Mouse (Mus musculus): ENCODE data around the gene Zfp688.
"Not testable (repeated sequence)": the region's sequence is repeated elsewhere in the genome, so short reads cannot be mapped to it uniquely, and the experiment has no call there.

The Zfp688 gene

DNA sequence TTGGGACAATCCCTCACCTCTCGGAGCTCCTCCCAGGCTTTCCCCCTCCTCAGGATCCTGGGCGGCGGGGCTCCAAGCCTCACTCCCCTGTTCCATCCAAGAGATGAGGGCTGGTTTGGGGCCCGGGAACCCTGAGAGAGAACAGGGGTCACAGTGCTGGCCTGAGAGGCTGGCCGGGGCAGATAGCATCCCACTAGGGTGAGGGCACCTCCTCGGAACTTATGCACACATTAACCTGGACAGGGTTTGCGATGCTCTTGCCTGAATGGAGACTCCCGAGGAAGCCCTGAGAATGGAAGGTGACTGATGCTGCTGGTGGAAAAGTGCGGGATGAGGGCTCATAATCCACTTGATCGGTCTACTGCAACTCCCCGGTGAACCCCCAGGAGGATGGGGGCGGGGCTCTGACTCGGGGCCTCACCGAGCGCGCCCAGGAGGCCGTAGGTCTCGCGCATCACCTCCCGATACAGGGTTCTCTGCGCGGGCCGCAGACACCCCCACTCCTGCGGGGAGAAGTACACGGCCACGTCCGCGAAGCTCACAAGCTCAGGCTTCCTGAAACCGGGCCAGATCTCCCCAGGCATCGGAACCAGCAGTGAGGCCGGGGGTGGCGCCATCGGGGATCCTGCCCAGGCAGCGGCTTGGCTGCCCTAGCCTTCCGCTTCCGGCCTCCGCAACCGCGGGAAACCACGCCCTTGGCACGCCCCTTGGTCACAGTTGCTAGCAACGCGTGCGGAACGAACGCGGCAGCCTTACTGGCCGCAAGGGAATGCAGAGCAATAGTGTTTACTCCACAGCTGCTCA, at the start of gene Zfp688:
Gene Zfp688, minus strand, starts transcription at position 681 of the 804 bp plus-strand sequence.
- peak; percentile 90 for DNase-seq (ENCODE audit: low spot score)

DNA sequence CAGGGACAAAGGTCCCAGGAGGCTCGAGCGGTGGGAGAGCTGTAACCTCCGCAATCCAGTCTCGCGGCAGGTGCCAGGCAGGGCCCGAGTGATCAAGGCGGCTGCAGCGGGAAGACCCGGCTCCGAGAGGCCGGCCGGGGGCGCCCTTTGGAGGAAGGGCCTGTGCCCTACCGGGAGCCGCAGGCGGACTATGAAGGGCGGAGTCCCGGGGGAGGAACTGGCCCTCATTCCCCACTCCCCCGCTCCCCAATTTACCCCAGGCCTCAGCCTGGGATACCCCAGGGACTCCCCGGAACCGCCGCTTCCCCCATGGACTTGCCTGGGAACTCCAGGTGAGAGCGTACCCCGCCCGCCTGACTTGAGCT, 49.8 kb upstream of the Zfp688 start:
- DNase-seq (ENCODE audit: low spot score), result no peak

DNA sequence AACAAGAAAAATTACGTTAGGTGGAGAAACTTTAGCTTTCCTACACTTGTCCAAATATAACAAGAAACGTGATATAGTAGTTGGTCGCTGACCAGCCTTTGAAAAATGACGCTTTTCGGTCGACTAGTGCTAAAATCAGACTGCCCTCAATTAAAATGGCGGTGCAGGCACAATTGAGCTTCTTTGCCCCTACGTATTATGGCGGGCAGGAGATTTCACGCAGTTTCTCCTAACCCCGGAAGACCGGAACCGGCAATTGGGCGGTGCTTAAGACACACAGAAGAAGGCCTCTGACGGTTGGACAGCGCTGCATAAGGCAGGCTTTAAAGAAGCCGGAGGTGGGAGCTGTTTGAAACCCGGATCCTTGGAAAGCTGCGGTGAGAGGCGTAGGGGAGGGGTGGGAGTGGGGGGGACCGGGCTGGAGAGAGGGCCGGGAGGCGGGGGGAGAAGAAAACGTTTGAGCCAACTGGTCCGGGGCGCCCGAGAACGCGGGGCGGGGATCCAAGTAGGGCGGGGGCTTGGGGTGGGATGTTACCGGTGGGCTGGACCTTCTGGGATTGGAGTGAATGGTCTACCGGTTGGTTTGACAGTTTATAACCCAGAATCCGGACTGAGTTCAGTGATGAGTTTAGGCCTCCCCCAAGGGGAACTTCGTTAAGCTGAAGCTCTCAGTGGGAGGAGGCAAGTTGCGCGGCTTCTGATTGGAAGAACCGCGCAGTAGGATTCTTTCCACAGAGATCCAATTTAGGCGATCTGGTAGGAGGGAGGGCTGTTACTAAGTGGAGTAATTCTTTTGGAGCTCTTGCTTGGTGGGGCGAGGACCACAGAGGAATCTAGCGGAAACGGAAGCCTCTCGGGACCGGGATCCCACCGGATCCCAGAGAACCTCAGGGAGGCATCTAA, 49.1 kb upstream of the Zfp688 start:
- DNase-seq (ENCODE audit: low spot score), result peak; percentile 96

DNA sequence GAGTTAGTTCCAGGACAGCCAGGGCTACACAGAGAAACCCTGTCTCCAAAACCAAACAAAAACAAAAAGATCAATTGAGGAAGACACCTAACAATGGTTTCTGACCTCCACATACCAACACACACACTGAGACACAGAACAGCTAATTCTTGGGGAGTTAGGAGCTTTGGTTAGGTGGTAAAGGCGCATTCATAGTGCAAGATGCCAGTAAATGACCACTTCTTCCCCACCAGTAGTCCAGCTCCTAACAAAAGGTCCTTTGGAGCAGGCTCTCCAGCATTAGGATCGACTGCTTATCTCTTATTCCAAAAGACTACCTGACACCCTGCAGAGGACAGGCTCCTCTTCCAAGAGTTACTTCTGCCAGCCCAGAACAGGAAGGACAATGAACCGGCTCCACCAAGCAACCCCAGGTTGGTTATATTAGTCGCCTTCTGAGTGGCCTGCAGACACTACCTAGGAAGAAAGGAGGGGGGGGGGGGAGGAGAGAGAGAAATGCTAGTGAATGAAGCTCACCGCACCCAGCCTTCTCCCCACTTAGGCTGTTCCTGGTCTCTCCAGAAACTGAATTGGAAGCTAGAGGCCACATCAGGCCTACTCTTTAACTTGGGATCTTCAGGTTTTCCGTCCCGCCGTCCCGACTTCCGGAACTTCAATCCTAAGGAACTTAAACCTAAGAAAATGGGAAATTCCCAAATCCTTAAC, 48.3 kb upstream of the Zfp688 start:
- DNase-seq (ENCODE audit: low spot score), result no peak

DNA sequence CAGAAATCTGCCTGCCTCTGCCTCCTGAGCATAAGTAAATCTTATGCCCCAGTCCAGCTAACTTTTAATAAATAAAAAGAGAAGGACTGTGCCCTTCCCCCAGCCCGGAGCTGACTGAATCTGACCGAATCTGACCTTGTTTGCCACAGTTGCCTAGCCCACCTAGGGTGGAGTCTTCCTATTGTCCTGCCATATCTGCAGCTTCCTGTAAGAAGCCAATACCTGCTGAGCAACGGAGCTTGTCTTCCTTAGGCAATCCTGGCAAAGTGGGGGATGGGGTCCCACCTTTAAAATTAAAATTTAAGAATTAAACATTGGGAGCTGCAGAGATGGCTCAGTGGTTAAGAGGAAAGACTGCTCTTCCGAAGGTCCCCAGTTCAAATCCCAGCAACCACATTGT, 44.7 kb upstream of the Zfp688 start:
- no peak for DNase-seq (ENCODE audit: low spot score)

DNA sequence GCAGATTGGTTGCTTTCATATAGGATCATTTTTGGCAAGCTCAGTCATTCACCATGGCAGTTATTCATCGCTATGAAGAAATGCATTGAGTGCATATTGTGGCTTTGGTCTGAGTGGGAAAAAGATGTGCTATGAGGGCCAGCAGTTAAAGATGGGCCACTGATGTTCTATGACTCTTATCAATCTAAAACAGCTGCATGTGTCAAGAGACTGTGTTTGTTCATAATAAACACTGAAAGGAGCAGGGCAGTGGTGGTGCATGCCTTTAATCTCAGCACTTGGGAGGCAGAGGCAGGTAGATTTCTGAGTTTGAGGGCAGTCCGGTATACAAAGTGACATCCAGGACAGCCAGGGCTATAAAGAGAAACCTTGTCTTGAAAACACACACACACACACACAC, 43.8 kb upstream of the Zfp688 start:
- not testable (repeated sequence) for DNase-seq (ENCODE audit: low spot score)

DNA sequence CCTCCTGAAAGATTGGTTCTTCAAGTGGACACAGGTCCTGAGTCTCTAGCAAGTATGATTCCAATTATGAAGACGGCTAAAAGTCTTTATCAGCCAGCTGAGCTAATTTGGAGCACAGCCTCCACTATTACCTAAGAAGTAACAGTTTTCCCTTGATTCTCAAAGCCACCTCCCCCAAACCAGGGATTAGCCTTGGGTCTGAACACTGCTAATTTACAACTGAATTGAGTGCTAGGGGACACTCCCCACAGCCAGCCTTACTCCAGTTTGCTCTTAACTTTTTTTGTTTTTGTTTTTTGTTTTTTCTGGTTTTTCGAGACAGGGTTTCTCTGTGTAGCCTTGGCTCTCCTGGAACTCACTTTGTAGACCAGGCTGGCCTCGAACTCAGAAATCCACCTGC, 43.3 kb upstream of the Zfp688 start:
- no peak for DNase-seq (ENCODE audit: low spot score)

DNA sequence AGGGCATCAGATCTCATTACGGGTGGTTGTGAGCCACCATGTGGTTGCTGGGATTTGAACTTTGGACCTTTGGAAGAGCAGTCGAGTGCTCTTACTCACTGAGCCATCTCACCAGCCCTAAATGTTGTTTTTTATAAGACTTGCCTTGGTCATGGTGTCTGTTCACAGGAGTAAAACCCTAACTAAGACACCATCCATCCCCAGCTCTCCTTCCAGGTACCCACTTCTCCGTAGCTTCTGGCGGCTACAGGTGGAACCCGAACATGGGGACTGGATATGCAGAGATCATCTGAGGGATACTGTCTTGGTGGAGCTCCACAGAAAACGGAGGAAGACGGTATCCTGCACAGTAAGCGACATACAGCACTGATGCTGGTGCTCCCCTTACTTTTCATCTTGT, 37.4 kb upstream of the Zfp688 start, which contains the start of gene Prr14:
Gene Prr14, plus strand, starts transcription at position 301 of the 400 bp plus-strand sequence.
- not testable (repeated sequence) for DNase-seq (ENCODE audit: low spot score)

DNA sequence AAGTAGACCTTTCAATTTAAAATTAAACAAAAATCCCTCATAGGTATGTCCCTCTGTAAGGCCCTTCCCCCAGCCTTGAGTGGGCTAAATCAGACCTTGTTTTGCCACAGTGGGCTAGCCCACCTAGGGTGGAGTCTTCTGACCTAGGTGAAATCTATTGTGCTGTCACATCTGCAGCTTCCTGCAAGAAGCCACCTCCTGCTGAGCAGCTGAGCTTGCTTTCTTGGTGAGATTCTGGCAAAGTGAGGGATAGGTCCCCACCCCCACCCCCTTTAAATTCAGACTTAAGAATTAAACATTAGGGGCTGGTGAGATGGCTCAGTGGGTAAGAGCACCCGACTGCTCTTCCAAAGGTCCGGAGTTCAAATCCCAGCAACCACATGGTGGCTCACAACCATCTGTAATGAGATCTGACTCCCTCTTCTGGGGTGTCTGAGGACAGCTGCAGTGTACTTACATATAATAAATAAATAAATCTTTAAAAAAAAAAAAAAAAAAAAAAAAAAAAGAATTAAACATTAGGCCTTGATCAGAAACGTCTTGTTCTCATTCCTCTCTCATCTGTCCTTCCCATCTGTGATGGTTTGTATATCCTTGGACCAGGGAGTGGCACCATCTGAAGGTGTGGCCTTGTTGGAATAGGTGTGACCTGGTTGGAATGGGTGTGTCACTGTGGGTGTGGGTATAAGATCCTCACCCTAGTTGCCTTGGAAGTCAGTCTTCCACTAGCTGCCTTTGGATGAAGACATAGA, 36.7 kb upstream of the Zfp688 start:
- DNase-seq (ENCODE audit: low spot score), result not testable (repeated sequence)

DNA sequence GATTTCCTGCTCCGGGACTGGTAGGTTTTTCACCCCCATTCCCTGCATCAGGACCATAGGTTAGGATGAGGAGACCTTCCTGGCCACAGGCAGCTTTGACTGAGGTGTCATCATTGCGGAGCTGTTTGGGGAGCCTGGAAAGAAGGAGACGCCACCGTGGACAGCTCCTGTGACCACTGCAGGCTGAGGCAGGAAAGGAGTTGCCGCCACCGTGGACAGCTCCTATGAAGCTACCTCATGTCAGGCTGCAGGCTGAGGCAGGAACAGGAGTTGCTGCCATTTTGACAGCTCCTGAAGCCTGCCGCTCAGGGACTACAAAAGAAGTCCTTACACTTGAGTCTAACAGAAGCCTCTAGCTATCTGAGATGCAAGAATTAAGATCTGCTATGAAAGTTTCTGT, 33.0 kb upstream of the Zfp688 start:
- DNase-seq (ENCODE audit: low spot score), result no peak

DNA sequence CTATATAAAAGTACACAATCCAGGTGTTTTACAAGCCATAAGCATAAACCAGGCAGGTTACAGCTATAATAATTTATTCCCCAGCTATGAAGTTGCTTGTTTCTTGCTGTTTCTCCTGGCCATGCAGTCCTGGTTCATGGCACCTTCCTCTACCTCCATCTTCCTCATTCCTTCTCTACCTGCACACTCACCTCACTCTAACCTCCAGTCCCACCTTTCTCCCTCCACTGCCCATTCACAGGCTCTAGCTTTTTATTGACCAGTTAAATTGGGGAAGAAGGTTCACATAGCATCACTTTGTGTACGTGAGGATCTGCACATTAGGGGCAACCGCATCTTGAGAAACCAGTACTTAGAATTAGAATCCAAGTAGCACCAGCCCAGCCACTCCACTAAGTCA, 31.2 kb upstream of the Zfp688 start:
- no peak for DNase-seq (ENCODE audit: low spot score)

DNA sequence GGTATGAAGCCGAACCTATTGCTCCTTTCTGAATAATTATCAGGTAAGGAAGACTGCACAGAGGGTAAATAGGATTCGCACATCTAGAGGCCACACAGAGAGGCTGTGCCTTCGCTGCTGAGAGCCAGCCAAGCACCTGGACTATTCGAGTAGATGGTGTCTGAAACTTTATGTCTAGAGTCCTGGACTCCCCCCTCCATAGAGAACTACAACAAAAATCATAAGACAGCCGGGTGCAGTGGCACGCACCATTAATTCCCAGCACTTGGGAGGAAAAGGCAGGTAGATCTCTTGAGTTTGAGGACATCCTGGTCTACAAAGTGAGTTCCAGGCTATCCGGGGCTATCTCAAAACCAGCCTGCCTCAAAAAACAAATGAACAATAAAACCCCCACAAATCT, 28.1 kb upstream of the Zfp688 start:
- DNase-seq (ENCODE audit: low spot score), result no peak

DNA sequence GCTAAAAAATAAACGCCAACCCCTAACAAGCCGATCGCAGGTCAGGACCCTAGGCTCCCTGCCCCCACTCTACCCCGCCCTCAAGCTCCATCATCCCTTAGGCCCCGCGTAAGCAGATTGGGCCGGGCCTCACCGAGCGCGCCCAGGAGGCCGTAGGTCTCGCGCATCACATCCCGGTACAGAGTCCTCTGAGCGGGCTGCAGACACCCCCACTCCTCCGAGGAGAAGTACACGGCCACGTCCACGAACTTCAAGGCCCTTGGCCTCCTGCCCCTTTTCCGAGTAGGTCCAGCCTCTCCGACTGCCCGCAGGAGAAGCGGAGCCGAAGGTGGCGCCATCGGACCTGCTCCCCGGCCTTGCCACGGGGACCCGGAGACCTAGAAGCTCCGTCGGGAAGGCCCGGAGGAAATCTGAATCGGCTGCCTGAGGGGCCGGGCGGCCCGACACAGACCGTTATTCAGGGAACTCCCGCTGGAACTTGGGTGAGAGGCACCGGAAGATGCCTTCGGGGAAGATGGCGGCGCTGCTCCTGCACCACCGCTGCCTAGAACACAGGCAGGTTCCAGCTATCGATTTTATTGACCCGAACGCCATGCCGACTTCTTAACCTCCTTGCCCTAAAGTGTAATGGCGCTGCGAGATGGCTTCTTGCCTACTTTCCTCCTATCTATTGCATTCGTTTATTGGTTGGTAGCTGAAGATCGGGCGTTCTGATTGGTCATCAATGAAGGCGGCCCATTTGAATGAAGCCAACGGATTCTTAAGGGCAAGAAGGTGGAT, 26.8 kb upstream of the Zfp688 start, which contains the start of gene Zfp689:
Gene Zfp689, minus strand, starts transcription at position 638 of the 780 bp plus-strand sequence.
- peak; percentile 97 for DNase-seq (ENCODE audit: low spot score)

DNA sequence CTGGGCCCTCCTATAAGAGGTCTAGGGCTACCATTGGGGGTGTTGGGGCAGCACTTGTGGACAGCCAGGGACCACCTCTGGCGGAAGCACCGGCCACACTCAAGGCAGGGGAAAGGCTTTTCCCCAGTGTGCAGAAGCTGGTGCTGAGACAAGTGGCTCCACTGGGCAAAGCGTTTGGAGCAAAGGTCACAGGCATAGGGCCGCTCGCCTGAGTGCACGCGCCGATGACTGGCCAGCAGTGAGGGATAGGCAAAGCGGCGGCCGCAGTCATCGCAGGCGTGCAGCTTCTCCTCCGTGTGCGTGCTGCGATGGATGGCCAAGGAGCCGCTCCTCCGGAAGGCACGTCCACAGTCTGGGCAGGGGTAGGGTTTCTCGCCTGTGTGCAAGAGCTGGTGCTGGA, 22.1 kb upstream of the Zfp688 start:
- DNase-seq (ENCODE audit: low spot score), result no peak

DNA sequence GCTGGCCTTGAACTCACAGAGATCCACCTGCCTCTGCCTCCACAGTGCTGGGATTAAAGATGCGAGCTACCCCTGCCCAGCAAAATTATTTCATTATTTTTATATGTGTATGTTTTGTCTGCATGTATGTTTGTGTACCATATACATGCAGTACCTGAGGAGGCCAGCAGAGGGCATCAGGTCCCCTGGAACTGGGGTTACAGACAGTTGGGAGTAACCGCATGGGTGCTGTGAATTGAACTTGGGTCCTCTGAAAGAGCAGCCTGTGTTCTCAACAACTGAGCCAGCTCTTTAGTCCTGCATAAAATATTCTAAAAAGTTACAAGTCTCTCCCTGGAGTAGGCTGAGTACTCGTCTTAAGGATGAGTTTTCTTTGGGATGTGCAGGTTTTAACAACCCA, 15.9 kb upstream of the Zfp688 start:
- DNase-seq (ENCODE audit: low spot score), result no peak

DNA sequence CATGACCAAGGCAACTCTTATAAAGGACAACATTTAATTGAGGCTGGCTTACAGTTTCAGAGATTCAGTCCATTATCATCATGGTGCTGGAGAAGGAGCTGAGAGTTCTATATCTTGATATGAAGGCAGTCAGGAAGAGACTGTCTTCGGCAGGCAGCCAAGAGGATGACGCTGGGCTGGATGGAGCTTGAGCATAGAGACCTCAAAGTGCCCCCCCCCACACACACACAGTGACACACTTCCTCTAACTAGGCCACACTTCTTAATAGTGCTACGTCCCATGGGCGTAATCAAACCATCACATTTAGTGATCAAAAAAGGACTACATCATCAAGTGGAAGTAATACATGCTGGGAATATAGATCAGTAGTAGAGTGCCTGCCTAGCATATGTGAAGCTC, 13.3 kb upstream of the Zfp688 start:
- no peak for DNase-seq (ENCODE audit: low spot score)

DNA sequence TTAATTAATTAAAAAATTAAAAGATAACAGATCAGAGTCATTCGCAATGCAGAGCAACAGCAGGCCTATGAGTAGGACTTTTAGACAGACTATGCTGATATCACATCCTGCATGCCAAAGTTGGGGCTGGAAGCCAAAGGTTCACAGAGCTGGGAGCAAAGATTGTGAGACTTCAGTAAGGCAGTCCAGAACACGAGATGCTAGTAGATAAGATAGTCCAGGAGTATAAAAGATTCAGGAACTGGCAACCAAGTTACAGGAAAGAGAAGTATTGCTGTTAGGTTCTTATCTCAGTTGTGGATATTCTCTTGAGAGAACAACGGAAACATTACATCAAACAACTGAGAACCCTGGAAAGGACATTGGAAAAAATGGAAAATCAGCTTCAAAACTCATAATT, 4.5 kb upstream of the Zfp688 start:
- DNase-seq (ENCODE audit: low spot score), result no peak

DNA sequence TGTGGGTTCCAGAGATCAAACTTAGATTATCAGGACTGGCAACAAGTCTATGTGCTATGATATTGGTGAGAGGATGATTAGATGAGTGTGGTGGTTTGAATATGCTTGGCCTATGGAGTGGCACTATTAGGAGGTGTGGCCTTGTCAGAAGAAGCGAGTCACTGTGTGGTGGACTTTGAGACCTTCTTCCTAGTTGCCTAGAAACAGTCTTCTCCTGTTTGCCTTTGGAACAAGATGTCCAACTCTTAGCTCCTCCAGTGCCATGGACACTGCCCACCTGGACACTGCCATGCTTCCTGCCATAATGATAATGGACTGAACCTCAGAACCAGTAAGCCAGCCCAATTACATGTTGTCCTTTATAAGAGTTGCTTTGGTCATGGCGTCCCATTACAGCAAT, 4.0 kb upstream of the Zfp688 start:
- DNase-seq (ENCODE audit: low spot score), result no peak

DNA sequence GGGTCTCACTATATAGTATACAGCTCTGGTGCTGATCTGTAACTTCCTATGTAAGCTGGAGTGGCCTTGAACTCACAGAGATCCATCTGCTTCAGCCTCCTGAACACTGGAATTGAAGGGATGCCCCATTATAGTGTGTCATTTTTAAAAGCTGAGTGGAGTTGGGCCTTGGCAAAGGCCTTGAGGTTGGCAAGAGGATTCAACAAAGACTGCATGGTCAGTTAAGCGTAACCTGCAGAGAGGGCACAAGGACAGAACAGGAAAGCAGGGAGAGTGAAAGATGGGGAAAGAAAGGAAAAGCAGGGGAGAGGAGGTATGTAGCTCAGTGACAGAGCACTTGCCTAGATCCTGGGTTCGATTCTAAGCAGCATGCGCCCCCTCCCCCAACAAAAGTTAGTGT, 3.4 kb upstream of the Zfp688 start:
- no peak for DNase-seq (ENCODE audit: low spot score)

DNA sequence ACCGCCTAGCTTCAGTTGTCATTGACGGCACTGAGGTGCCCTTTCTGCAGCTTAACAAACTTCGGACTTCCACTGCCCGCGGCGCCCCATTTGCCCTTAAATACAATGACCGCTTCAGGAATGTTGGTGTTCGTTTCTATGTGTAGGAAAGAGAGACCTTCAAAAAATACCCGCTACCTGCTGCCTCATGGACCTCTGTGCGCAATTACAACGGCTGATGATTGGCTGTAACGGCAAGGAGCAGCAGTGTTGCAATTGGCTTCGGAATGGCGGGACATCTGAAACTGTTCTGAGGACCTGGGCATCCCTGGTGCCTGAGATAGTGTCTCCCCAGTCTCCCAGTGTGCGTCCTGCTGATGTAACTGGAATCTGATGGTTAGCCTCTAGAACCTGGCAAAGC, 379 bp upstream of the Zfp688 start:
- peak; percentile 43 for DNase-seq (ENCODE audit: low spot score)

DNA sequence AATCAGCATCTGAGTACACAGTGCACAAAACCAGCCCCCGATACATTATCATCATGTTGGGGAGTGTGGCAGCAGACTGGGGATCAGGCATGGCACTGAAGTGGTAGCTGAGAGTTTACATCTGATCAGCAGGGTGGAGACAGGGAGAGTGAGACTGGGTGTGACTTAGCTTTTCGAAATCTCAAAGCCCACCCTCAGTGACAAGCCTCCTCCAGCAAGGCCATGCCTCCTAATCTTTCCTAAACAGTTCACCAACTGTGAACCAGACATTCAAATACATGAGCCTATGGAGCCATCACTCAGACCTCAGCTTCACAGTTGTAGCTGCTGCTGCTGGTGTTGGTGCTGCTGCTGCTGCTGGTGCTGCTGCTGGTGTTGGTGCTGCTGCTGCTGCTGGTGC, 10.4 kb downstream of the Zfp688 start:
- DNase-seq (ENCODE audit: low spot score), result no peak
